Mouse (Mus musculus): ENCODE measurements at regions not wholly inside any gene's neighbourhood (a gene's known extent, or its start where the extent isn't known, plus 50 kb on each side); places are given as distances from the start of the nearest gene placed in this dataset.

DNA sequence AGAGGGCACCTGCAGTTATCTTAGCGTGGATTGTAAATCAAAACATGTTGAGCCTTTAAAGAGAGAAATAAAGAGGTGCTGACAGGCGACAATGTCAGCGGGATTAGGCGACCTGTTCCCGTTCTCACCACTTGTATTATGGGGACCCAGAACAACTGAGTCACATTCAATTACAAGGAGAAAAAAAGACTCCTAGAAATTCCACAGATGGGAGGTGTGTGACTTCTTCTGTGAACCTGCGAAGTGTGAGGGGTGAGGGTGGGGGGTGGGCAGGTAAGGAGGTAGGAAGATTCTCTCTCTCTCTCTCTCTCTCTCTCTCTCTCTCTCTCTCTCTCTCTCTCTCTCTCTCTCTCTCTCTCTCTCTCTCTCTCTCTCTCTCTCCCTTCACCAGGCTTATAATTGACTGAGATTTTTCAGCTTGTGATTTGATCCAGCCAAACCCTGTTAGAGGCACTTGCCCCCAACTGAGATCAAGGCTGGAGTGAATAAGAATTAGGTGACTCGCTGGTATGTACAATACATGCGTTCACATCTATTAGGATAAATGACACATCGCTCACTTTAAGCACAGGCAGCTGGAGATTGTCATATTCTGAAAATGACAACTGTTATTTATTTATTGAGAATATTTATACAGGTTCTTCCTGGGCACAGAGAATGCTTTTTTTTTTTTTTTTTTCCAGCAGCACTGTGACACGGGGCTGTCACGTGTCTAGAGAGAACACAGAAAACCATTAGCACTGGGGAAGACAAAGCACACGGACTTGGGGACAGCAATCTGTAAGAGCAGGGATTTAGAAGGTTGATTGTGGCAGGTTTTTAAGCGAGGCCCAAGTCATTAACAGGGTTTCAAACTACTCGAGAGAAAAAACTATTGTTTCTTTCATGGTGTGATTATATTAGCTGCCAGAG lies 119.2 kb downstream of the Sem1 start:
- peaks cover 3% of the 10 kb centered on the region; the same call in 1 of the 2 replicates for H3K4me1 ChIP-seq (ENCODE audit: control insufficient read depth, insufficient read depth, low read length)
- no peak overlapping the region for H3K27ac ChIP-seq (ENCODE audit: low read length)
- H3K9me3 ChIP-seq (replicated peaks; ENCODE audit: control insufficient read depth, low read length) = no peaks in the 10 kb centered on the region
- no peak overlapping the region for H3K9ac ChIP-seq (ENCODE audit: low read length)
- 23% methylated on average over 14 of the region's 14 CpGs for WGBS
- H3K27me3 ChIP-seq (ENCODE audit: control insufficient read depth, insufficient read depth, low read length) = no peaks in the 10 kb centered on the region
- no peak overlapping the region for H3K4me3 ChIP-seq (replicated peaks; ENCODE audit: low read length)
- H3K4me2 ChIP-seq (ENCODE audit: low read depth, low read length) = no peak overlapping the region
- ATAC-seq (ENCODE audit: insufficient read depth, low FRiP score) = no peak
- no peaks in the 10 kb centered on the region for H3K36me3 ChIP-seq (ENCODE audit: control insufficient read depth, insufficient read depth, low read length)

DNA sequence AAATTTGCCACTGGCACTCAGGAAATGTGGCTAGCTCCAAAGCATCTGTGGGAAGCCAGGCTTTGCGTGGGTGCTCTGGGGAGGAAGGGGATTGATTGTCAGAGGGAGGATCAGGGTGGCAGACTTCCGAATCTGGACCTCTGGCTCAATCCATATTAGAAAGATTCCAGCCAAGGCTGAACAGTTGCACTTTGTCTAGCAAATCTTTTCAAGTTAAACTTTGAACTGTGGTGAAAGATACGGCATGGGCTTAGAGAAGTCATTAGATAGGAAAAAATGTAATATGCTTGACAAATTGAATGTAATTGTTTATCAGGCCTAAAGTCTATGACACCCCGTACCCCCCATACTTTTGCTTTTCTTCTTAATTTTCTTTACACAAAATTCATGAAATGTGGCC lies 120.7 kb downstream of the Sem1 start:
- Histone ChIP-seq H3K27ac (ENCODE audit: low read length) (no peak overlapping the region), H3K27me3 (ENCODE audit: control insufficient read depth, insufficient read depth, low read length) (no peaks in the 10 kb centered on the region), H3K4me1 (ENCODE audit: control insufficient read depth, insufficient read depth, low read length) (no peaks in the 10 kb centered on the region), H3K36me3 (ENCODE audit: control insufficient read depth, insufficient read depth, low read length) (no peaks in the 10 kb centered on the region), H3K4me3 (replicated peaks; ENCODE audit: low read length) (no peak overlapping the region), H3K9ac (ENCODE audit: low read length) (no peak overlapping the region), H3K9me3 (replicated peaks; ENCODE audit: control insufficient read depth, low read length) (no peaks in the 10 kb centered on the region), H3K4me2 (ENCODE audit: low read depth, low read length) (no peak overlapping the region)
- 68% methylated on average over 4 of the region's 4 CpGs for WGBS
- ATAC-seq (ENCODE audit: insufficient read depth, low FRiP score) = no peak

DNA sequence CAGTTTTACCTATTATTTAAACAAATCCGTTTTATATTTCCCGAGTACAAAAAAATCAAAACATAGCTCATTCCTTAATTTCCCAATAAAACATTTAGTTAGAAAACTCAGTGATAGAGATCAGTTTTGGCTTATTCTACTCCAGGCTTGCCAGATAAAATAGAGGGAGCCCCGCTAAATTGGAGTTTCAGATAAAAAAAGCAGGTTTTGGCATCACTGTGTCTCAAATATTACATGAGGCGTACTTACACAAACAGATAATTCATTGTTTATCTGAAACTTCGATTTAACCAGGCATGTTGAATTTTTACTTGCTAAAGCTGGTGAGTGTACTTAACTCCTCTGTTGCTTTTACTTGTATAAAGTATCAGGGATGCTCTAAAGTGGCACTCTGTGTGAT lies 121.5 kb downstream of the Sem1 start:
- no peak overlapping the region for H3K4me3 ChIP-seq (replicated peaks; ENCODE audit: low read length)
- no peak for ATAC-seq (ENCODE audit: insufficient read depth, low FRiP score)
- 65% methylated on average over 5 of the region's 5 CpGs for WGBS

DNA sequence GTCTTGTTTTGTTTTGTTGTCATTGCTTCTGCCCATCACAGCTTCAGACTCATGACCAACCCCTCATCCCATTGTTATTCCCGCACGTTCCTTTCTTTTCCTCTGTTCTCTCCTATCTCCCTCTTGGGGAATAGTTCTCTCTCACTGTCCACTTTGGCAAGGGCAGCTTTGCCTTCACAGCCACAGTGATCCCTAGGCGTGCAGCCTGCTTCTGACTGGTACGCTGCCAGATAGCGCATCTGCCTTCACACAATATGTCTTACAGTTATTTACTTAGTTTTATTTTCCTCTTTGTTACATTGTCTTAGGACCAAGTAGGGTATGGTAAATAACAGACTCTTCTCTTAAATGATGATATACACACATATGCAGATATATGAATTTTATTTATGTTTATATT lies 122.9 kb downstream of the Sem1 start:
- no peak for ATAC-seq (ENCODE audit: insufficient read depth, low FRiP score)
- no peak overlapping the region for H3K4me2 ChIP-seq (ENCODE audit: low read depth, low read length)
- no peak overlapping the region for H3K27ac ChIP-seq (ENCODE audit: low read length)
- no peaks in the 10 kb centered on the region for H3K4me1 ChIP-seq (ENCODE audit: control insufficient read depth, insufficient read depth, low read length)
- no peak overlapping the region for H3K9ac ChIP-seq (ENCODE audit: low read length)
- no peaks in the 10 kb centered on the region for H3K36me3 ChIP-seq (ENCODE audit: control insufficient read depth, insufficient read depth, low read length)
- WGBS = 83% methylated on average over 5 of the region's 5 CpGs
- H3K27me3 ChIP-seq (ENCODE audit: control insufficient read depth, insufficient read depth, low read length) = no peaks in the 10 kb centered on the region
- no peaks in the 10 kb centered on the region for H3K9me3 ChIP-seq (replicated peaks; ENCODE audit: control insufficient read depth, low read length)
- H3K4me3 ChIP-seq (replicated peaks; ENCODE audit: low read length) = no peak overlapping the region

More for the DNA sequence above, 121.5 kb downstream of the Sem1 start:
- no peak overlapping the region for H3K27ac ChIP-seq (ENCODE audit: low read length)
- no peaks in the 10 kb centered on the region for H3K27me3 ChIP-seq (ENCODE audit: control insufficient read depth, insufficient read depth, low read length)
- no peaks in the 10 kb centered on the region for H3K36me3 ChIP-seq (ENCODE audit: control insufficient read depth, insufficient read depth, low read length)
- H3K9me3 ChIP-seq (replicated peaks; ENCODE audit: control insufficient read depth, low read length) = no peaks in the 10 kb centered on the region
- H3K4me1 ChIP-seq (ENCODE audit: control insufficient read depth, insufficient read depth, low read length) = no peaks in the 10 kb centered on the region
- H3K4me2 ChIP-seq (ENCODE audit: low read depth, low read length) = no peak overlapping the region
- no peak overlapping the region for H3K9ac ChIP-seq (ENCODE audit: low read length)

DNA sequence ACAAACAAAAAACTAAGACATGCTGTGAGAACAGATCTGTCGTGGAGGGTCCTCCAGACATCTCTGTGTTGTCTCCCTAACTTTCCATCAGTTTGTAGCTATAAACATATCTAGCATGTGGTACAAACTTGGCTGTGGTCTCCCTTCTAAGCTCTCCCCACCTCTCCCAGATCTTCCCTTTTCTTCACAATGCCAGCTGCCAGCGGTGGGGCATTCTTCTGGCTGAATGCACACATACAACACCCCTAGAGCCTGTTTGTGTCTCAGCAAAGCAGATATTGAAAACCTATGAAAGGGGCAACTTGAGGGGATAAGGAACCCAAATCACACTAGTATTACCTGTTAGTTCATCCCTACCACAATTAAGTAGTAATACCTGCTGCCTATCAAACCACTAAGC lies 124.1 kb downstream of the Sem1 start:
- Histone ChIP-seq H3K36me3 (ENCODE audit: control insufficient read depth, insufficient read depth, low read length) (no peaks in the 10 kb centered on the region), H3K4me2 (ENCODE audit: low read depth, low read length) (no peak overlapping the region), H3K4me1 (ENCODE audit: control insufficient read depth, insufficient read depth, low read length) (no peaks in the 10 kb centered on the region), H3K9me3 (replicated peaks; ENCODE audit: control insufficient read depth, low read length) (no peaks in the 10 kb centered on the region), H3K9ac (ENCODE audit: low read length) (no peak overlapping the region), H3K27me3 (ENCODE audit: control insufficient read depth, insufficient read depth, low read length) (no peaks in the 10 kb centered on the region), H3K27ac (ENCODE audit: low read length) (no peak overlapping the region), H3K4me3 (replicated peaks; ENCODE audit: low read length) (no peak overlapping the region)
- 83% methylated on average over 2 of the region's 2 CpGs for WGBS
- no peak for ATAC-seq (ENCODE audit: insufficient read depth, low FRiP score)

DNA sequence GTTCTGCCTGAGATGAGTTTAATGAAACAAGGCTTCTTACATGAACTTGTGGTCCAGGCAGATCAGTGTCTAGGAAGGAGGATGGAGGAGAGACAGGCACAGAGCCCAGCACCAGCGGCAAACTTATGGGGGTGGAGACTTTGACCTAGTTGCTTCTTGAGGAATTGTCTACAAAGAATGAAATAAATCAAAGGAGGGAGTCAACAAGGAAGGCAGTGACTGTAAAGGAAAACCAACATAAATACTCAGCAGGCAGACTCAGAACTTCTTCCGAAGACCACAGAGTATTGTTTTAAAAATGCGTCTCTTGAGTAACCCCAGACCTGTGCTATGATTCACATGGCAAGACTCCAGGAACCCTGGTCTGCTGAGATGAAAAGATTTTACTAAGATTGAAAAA lies 143.6 kb downstream of the Sem1 start:
- 46% methylated on average over 3 of the region's 3 CpGs for WGBS
- Histone ChIP-seq H3K27me3 (ENCODE audit: control insufficient read depth, insufficient read depth, low read length) (no peaks in the 10 kb centered on the region), H3K36me3 (ENCODE audit: control insufficient read depth, insufficient read depth, low read length) (no peaks in the 10 kb centered on the region), H3K9ac (ENCODE audit: low read length) (no peak overlapping the region), H3K4me2 (ENCODE audit: low read depth, low read length) (no peak overlapping the region), H3K27ac (ENCODE audit: low read length) (no peak overlapping the region), H3K9me3 (replicated peaks; ENCODE audit: control insufficient read depth, low read length) (no peaks in the 10 kb centered on the region), H3K4me1 (ENCODE audit: control insufficient read depth, insufficient read depth, low read length) (no peaks in the 10 kb centered on the region), H3K4me3 (replicated peaks; ENCODE audit: low read length) (no peak overlapping the region)
- no peak for ATAC-seq (ENCODE audit: insufficient read depth, low FRiP score)

DNA sequence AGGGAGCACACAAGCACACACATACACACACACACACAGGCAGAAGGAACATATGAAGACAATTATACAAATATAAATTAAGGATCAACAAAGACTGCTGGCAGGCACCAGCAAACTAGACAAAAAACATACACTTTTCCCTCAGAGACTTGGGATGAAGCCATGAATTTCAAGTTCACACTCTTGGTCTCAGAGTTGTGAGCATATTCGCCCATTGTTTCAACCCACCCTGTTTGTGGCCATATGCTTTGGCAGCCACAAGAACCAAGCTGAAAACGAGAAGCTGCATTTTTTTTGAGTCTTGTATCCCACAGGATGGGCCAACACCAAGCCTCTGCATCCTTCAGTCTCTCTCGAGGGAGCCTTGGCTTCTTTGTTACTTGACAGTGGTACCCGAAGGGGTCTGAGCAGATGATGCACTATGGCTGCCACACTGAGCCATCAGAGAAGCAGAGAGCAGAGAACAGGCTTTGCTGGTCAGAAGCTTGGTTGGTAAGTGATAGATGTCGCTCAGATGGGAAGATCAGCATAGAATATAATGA lies 144.1 kb downstream of the Sem1 start:
- ATAC-seq (ENCODE audit: insufficient read depth, low FRiP score) = no peak
- 69% methylated on average over 5 of the region's 5 CpGs for WGBS
- H3K9ac ChIP-seq (ENCODE audit: low read length) = no peak overlapping the region
- H3K36me3 ChIP-seq (ENCODE audit: control insufficient read depth, insufficient read depth, low read length) = no peaks in the 10 kb centered on the region
- no peaks in the 10 kb centered on the region for H3K27me3 ChIP-seq (ENCODE audit: control insufficient read depth, insufficient read depth, low read length)
- H3K4me2 ChIP-seq (ENCODE audit: low read depth, low read length) = no peak overlapping the region
- H3K4me3 ChIP-seq (replicated peaks; ENCODE audit: low read length) = no peak overlapping the region
- H3K27ac ChIP-seq (ENCODE audit: low read length) = no peak overlapping the region
- H3K4me1 ChIP-seq (ENCODE audit: control insufficient read depth, insufficient read depth, low read length) = no peaks in the 10 kb centered on the region
- H3K9me3 ChIP-seq (replicated peaks; ENCODE audit: control insufficient read depth, low read length) = no peaks in the 10 kb centered on the region

DNA sequence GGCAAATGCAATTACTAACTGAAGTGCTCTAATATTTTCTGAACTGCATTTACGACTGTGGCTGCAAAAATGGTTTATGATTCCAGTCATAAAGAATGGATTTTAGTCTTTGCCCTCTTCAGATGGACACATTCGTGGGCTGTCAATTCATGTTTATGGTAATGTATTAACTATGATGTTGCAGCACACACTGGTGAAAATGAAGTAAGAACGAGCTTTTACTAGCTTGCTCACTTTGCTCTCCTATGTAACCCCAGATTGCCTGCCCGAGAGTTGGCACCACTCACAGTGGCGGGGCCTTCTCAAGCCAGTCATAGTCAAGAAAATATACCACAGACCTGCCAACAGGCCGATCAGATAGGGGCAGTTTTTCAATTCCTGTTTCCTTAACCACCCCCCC lies 145.3 kb downstream of the Sem1 start:
- Histone ChIP-seq H3K4me3 (replicated peaks; ENCODE audit: low read length) (no peak overlapping the region), H3K9ac (ENCODE audit: low read length) (no peak overlapping the region), H3K27me3 (ENCODE audit: control insufficient read depth, insufficient read depth, low read length) (no peaks in the 10 kb centered on the region), H3K9me3 (replicated peaks; ENCODE audit: control insufficient read depth, low read length) (no peaks in the 10 kb centered on the region), H3K27ac (ENCODE audit: low read length) (no peak overlapping the region), H3K4me1 (ENCODE audit: control insufficient read depth, insufficient read depth, low read length) (no peaks in the 10 kb centered on the region), H3K4me2 (ENCODE audit: low read depth, low read length) (no peak overlapping the region), H3K36me3 (ENCODE audit: control insufficient read depth, insufficient read depth, low read length) (no peaks in the 10 kb centered on the region)
- ATAC-seq (ENCODE audit: insufficient read depth, low FRiP score) = no peak
- WGBS = 78% methylated on average over 6 of the region's 6 CpGs

DNA sequence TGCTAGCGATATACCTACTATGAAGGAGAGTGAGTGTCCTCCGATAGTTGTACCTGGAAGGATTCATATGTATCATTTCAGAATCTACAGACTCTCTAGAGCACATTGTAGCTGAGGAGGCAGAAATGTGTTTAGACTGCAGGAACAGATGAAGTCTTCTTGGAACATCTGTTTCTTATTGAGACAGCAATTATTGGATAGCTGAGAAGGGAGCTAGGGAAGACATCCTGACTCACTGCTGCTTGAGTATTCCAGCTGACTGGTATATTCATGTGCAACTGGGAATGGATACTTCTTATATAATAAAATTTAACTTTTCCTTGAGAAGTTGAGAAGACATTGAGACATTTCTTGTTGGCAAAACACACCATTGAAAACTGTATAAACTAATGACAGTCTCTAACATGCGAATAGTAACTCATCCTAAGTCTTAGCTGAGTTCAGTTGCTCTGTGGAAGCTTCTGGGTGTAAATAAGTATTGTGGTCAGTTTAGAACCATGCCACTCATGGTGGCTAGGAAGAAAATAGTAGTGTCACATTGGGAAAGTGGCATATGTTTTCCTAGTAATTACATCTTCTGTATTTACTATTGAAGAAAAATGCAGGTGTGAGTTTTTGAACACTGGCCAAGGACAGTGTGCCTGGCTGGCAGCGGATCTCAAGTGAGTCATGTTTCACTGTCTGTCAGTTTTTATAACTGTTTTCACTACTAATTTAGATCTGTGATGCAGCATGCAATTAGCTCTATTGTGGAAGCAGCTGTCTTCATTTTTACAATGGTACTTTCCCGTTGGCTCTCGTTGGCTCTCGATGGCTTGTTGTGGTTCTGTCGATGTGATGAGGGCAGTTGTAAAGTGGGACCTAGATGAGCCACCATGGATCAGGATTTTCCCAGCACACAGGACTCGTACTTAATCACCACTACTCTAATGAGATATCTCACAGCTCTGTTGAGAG lies 163.5 kb downstream of the Sem1 start:
- no peaks in the 10 kb centered on the region for H3K9me3 ChIP-seq (replicated peaks; ENCODE audit: control insufficient read depth, low read length)
- H3K27me3 ChIP-seq (ENCODE audit: control insufficient read depth, insufficient read depth, low read length) = no peaks in the 10 kb centered on the region
- H3K9ac ChIP-seq (ENCODE audit: low read length) = no peak overlapping the region
- WGBS = 84% methylated on average over 9 of the region's 9 CpGs
- H3K36me3 ChIP-seq (ENCODE audit: control insufficient read depth, insufficient read depth, low read length) = no peaks in the 10 kb centered on the region
- no peak for ATAC-seq (ENCODE audit: insufficient read depth, low FRiP score)
- no peak overlapping the region for H3K27ac ChIP-seq (ENCODE audit: low read length)
- H3K4me2 ChIP-seq (ENCODE audit: low read depth, low read length) = no peak overlapping the region
- H3K4me3 ChIP-seq (replicated peaks; ENCODE audit: low read length) = no peak overlapping the region
- H3K4me1 ChIP-seq (ENCODE audit: control insufficient read depth, insufficient read depth, low read length) = no peaks in the 10 kb centered on the region

Measured in stomach, embryonic 16.5 days (tissue).